Mouse (Mus musculus): ENCODE results near the gene 4933430I17Rik. TPM values are rescaled to one million over a fixed set of nuclear protein-coding genes. Genes with fewer than 3 reads are reported as not detected.

4933430I17Rik gene
- polyA plus RNA-seq, 1 experiment from 2014 or later: 0.33 TPM

Other genes starting within 250 kb of the 4933430I17Rik start
- gene Fkbp15, start 164.8 kb upstream of the 4933430I17Rik start, polyA plus RNA-seq (2015; fragmentation: Nextera tagmentation; extraction: Ambion mirVana): 24.3 and 27.9 TPM in 2 replicates
- 127 and 149 TPM in 2 replicates for gene Slc31a1, start 164.6 kb upstream of the 4933430I17Rik start, polyA plus RNA-seq (2015; fragmentation: Nextera tagmentation; extraction: Ambion mirVana)
- gene Cdc26, start 116.7 kb upstream of the 4933430I17Rik start, polyA plus RNA-seq (2015; fragmentation: Nextera tagmentation; extraction: Ambion mirVana): 106 and 122 TPM in 2 replicates
- 14.3 and 15.9 TPM in 2 replicates for gene Prpf4, start 116.6 kb upstream of the 4933430I17Rik start, polyA plus RNA-seq (2015; fragmentation: Nextera tagmentation; extraction: Ambion mirVana)
- gene Rnf183, start 90.1 kb upstream of the 4933430I17Rik start, polyA plus RNA-seq (2015; fragmentation: Nextera tagmentation; extraction: Ambion mirVana): not detected in 2 replicates
- gene Wdr31, start 54.5 kb upstream of the 4933430I17Rik start, polyA plus RNA-seq (2015; fragmentation: Nextera tagmentation; extraction: Ambion mirVana): 5.1 and 7.3 TPM in 2 replicates
- gene Bspry, start 45.3 kb upstream of the 4933430I17Rik start, polyA plus RNA-seq (2015; fragmentation: Nextera tagmentation; extraction: Ambion mirVana): 29.9 and 31.6 TPM in 2 replicates
- 115 and 118 TPM in 2 replicates for gene Hdhd3, start 21.9 kb upstream of the 4933430I17Rik start, polyA plus RNA-seq (2015; fragmentation: Nextera tagmentation; extraction: Ambion mirVana)
- gene Alad, start 5.5 kb upstream of the 4933430I17Rik start, polyA plus RNA-seq (2015; fragmentation: Nextera tagmentation; extraction: Ambion mirVana): 189 and 191 TPM in 2 replicates
- gene Pole3, start 301 bp upstream of the 4933430I17Rik start, polyA plus RNA-seq (2015; fragmentation: Nextera tagmentation; extraction: Ambion mirVana): 57.5 and 67.5 TPM in 2 replicates
- 46.0 and 47.6 TPM in 2 replicates for gene Rgs3, start 34.5 kb downstream of the 4933430I17Rik start, polyA plus RNA-seq (2015; fragmentation: Nextera tagmentation; extraction: Ambion mirVana)

All from intestine, embryonic 16.5 days (tissue).